Mouse (Mus musculus) left cerebral cortex, adult 8-10 months (tissue): ENCODE results near the gene Ap3b1. TPM values are rescaled to one million over a fixed set of nuclear protein-coding genes. Genes with fewer than 3 reads are reported as not detected.
"Not testable (repeated sequence)": the region's sequence is repeated elsewhere in the genome, so short reads cannot be mapped to it uniquely, and the experiment has no call there.

ENCODE experiments used
- DNase-seq, 2 experiments: peaks; one replicate each; pipeline ENCODE4 v3.0.0; 2022; ENCODE audit warnings: low spot score in 2 of 2
- total RNA-seq, 4 experiments: library from RNA; stranded (reverse); gene quantifications; 2 replicates each; pipeline ENCODE4 v1.2.4; 2022

Gene Ap3b1
- 10 to 100 TPM; 45.2 to 49.9 (median 47.9) TPM for total RNA-seq

- peak; percentile 76 to 84 for DNase-seq
These were observed at the start of gene Ap3b1 for GRCm38 (mm10) chr13:94358401-94359265. Gene Ap3b1, plus strand, starts transcription at chr13:94358960.

- DNase-seq: not testable (repeated sequence)
These were observed 45.9 kb upstream of the Ap3b1 start for GRCm38 (mm10) chr13:94312812-94313211.

GRCm38 (mm10) chr13:94316975-94317511, 41.7 kb upstream of the Ap3b1 start:
- no peak for DNase-seq

GRCm38 (mm10) chr13:94321094-94321792, 37.5 kb upstream of the Ap3b1 start:
- no peak for DNase-seq

- no peak for DNase-seq
These were observed 36.3 kb upstream of the Ap3b1 start for GRCm38 (mm10) chr13:94322475-94322874.

GRCm38 (mm10) chr13:94328063-94328462, 30.7 kb upstream of the Ap3b1 start:
- no peak for DNase-seq

GRCm38 (mm10) chr13:94329005-94329404, 29.8 kb upstream of the Ap3b1 start:
- DNase-seq: not testable (repeated sequence)

GRCm38 (mm10) chr13:94330392-94330979, 28.3 kb upstream of the Ap3b1 start:
- DNase-seq: no peak

GRCm38 (mm10) chr13:94338357-94338756, 20.4 kb upstream of the Ap3b1 start:
- DNase-seq: no peak

- no peak for DNase-seq
These were observed 15.6 kb upstream of the Ap3b1 start for GRCm38 (mm10) chr13:94343192-94343591.

GRCm38 (mm10) chr13:94344600-94344999, 14.2 kb upstream of the Ap3b1 start:
- not testable (repeated sequence) for DNase-seq

- no peak for DNase-seq
These were observed 4.2 kb upstream of the Ap3b1 start for GRCm38 (mm10) chr13:94354584-94354983.

GRCm38 (mm10) chr13:94358101-94358400, 709 bp upstream of the Ap3b1 start:
- no peak for DNase-seq

- DNase-seq: no peak
These were observed 641 bp downstream of the Ap3b1 start for GRCm38 (mm10) chr13:94359282-94359920.

- not testable (repeated sequence) for DNase-seq
These were observed 2.3 kb downstream of the Ap3b1 start for GRCm38 (mm10) chr13:94361013-94361580.

GRCm38 (mm10) chr13:94364336-94364735, 5.6 kb downstream of the Ap3b1 start:
- DNase-seq: no peak

- no peak for DNase-seq
These were observed 6.5 kb downstream of the Ap3b1 start for GRCm38 (mm10) chr13:94365108-94365907.

GRCm38 (mm10) chr13:94367869-94368268, 9.1 kb downstream of the Ap3b1 start:
- no peak for DNase-seq

GRCm38 (mm10) chr13:94370521-94370920, 11.8 kb downstream of the Ap3b1 start:
- DNase-seq: no peak

- no peak for DNase-seq
These were observed 13.3 kb downstream of the Ap3b1 start for GRCm38 (mm10) chr13:94372066-94372465.
